Mouse (Mus musculus) testis, adult 2 months (tissue): ENCODE data around the gene Mapk8.

Experiments used
- CTCF ChIP-seq: fragments of 200-500 bp; IDR thresholded peaks from 2 replicates; pipeline ENCODE4 v1.5.1; 2012; ENCODE audit warnings: low read depth, mild to moderate bottlenecking, inconsistent platforms, low read length, moderate library complexity; ENCODE audit not compliant: control insufficient read depth, insufficient read depth, insufficient replicate concordance
- POLR2A ChIP-seq: fragments of 200-500 bp; IDR thresholded peaks from 2 replicates; pipeline ENCODE4 v1.6.1; 2012; ENCODE audit warnings: low read depth, mild to moderate bottlenecking, inconsistent platforms, low read length, moderate library complexity; ENCODE audit not compliant: control insufficient read depth

DNA sequence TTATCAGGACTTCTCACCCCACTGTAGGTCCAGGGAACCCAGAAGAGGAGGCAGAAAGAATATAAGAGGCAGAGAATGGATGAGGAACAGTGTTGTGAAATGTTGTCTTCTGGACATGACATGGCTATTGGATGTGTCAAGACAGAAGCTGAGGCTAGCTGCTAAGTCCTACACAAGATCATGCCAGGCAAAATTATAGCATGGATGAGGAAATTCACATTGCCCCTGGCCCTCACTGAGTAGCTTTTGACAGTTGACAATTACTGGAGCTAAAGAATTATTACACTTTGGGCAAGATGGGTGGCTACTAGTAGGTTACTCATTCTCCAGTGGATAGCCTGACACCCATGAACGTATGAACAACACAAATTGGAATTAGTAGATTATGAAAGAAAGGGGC is 31.2 kb downstream of the Mapk8 start:
- TF ChIP-seq POLR2A (no peak), CTCF (no peak)
